Mouse (Mus musculus) forebrain, embryonic 15.5 days (tissue): ENCODE data around the gene Gm5269. TPM values are rescaled to one million over a fixed set of nuclear protein-coding genes. Genes with fewer than 3 reads are reported as not detected.

Experiments used
- ATAC-seq: fragments of 200-750 bp; cut with Nextera tagmentation; replicated peaks from 2 replicates; pipeline ENCODE4 v1.8.0; 2017; ENCODE audit warnings: mild to moderate bottlenecking, moderate TSS enrichment, moderate library complexity
- H3K27ac ChIP-seq: fragments of 300-500 bp; sonication (generic); replicated peaks from 2 replicates; pipeline ENCODE4 v1.5.1; 2015; ENCODE audit warnings: mild to moderate bottlenecking, inconsistent platforms
- H3K27me3 ChIP-seq: fragments of 300-500 bp; sonication (generic); 2 replicates; pipeline ENCODE4 v1.6.1; 2015; ENCODE audit warnings: inconsistent platforms
- H3K36me3 ChIP-seq: fragments of 300-500 bp; sonication (generic); 2 replicates; pipeline ENCODE4 v1.6.1; 2015; ENCODE audit warnings: mild to moderate bottlenecking, inconsistent platforms
- H3K4me1 ChIP-seq: fragments of 300-500 bp; sonication (generic); 2 replicates; pipeline ENCODE4 v1.6.1; 2015; ENCODE audit warnings: inconsistent platforms
- H3K4me2 ChIP-seq: fragments of 300-500 bp; sonication (generic); replicated peaks from 2 replicates; pipeline ENCODE4 v1.6.1; 2015; ENCODE audit warnings: mild to moderate bottlenecking, inconsistent platforms
- H3K4me3 ChIP-seq: fragments of 300-500 bp; sonication (generic); 2 replicates; pipeline ENCODE4 v1.5.1; 2015; ENCODE audit warnings: mild to moderate bottlenecking, inconsistent platforms
- H3K9ac ChIP-seq: fragments of 300-500 bp; sonication (generic); replicated peaks from 2 replicates; pipeline ENCODE4 v1.6.1; 2015; ENCODE audit warnings: mild to moderate bottlenecking, inconsistent platforms
- H3K9me3 ChIP-seq: fragments of 300-500 bp; sonication (generic); 2 replicates; pipeline ENCODE4 v1.6.1; 2016; ENCODE audit warnings: inconsistent platforms
- WGBS: fragments of 180-500 bp; shearing (Covaris S2); methylation state at CpG from one replicate; pipeline ENCODE4 v1.1.7; 2015; ENCODE audit warnings: mixed read lengths; 5-methylcytosine and 5-hydroxymethylcytosine counted together
- polyA plus RNA-seq: library from polyadenylated mRNA; unstranded; fragments of >200 nt; fragmentation: Nextera tagmentation; extraction: Ambion mirVana; gene quantifications from 2 replicates; pipeline ENCODE4 v1.2.1, GENCODE M21; 2015

Gene Gm5269
- polyA plus RNA-seq, 1 experiment from 2014 or later = not detected

- Histone ChIP-seq H3K27me3 (no peaks in the 10 kb centered on the region), H3K36me3 (no peaks in the 10 kb centered on the region), H3K4me1 (no peaks in the 10 kb centered on the region), H3K27ac (no peak overlapping the region), H3K4me3 (no peak overlapping the region), H3K9ac (no peak overlapping the region), H3K4me2 (no peak overlapping the region), H3K9me3 (no peaks in the 10 kb centered on the region)
- 86% methylated on average over 4 of the region's 4 CpGs for WGBS
- ATAC-seq = no peak
Observed at GRCm38 (mm10) chr1:45914236-45914635, 24.2 kb upstream of the Gm5269 start.

DNA sequence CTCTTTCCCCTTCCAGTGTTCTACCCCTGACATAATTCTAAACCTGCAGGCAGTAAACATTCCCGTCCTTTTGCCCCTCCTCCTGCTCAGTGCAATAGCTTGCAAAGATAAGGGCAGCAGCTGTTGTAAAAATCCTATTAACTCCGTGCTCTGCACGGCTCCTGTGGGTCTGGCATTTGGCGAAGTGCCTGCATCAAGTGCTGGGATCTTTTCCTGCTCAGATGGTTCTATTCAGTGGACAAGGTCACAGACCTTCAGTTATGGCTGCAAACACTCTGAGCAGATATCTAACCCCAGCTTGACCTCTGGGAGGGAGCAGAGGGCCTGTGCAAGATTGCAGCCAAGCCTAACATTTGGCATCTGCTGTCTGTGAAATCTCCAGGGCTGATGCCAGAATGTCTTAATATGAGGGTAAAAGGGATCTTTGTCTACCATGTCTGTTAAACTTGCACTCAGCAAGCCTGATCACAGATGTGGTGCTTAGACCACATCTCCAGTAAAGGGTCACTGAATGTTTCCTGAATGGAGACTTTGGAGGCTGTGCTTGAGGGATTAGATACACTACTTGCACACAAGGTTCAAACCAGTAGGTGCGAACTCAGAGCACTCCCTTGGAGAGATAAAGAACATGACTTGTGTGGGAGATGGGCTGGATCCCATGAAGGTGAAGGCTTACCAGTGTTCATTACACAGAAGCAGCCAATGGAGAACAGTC lies 15.2 kb upstream of the Gm5269 start:
- Histone ChIP-seq H3K36me3 (no peaks in the 10 kb centered on the region), H3K4me2 (no peak overlapping the region), H3K4me3 (no peak overlapping the region), H3K9me3 (no peaks in the 10 kb centered on the region), H3K27me3 (no peaks in the 10 kb centered on the region), H3K4me1 (peaks cover 3% of the 10 kb centered on the region; the same call in 1 of the 2 replicates), H3K9ac (no peak overlapping the region), H3K27ac (no peak overlapping the region)
- ATAC-seq = no peak
- WGBS = 23% methylated on average over 5 of the region's 5 CpGs

DNA sequence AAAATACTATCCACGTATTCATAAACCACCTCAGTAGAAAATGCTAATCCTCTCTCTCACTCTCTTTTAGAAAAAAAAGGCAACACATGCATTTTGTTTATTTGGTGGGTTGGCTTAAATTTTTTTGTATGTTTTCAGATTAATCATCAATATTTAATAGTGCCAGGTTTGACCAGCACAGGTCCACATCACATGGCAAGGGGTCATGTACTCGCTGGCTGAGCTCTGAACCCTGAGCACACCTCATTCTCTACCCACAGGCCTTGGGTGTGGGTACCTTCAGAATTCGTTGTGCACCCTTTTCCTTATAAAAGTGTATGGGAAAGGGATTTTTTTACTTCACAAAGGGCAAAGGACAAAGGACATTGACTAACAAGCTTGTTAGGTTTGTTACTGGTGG lies 14.1 kb upstream of the Gm5269 start:
- Histone ChIP-seq H3K36me3 (no peaks in the 10 kb centered on the region), H3K27ac (no peak overlapping the region), H3K9me3 (no peaks in the 10 kb centered on the region), H3K4me2 (no peak overlapping the region), H3K4me3 (no peak overlapping the region), H3K4me1 (peaks cover 3% of the 10 kb centered on the region; the same call in 1 of the 2 replicates), H3K27me3 (no peaks in the 10 kb centered on the region), H3K9ac (no peak overlapping the region)
- 70% methylated on average over 3 of the region's 3 CpGs for WGBS
- no peak for ATAC-seq

DNA sequence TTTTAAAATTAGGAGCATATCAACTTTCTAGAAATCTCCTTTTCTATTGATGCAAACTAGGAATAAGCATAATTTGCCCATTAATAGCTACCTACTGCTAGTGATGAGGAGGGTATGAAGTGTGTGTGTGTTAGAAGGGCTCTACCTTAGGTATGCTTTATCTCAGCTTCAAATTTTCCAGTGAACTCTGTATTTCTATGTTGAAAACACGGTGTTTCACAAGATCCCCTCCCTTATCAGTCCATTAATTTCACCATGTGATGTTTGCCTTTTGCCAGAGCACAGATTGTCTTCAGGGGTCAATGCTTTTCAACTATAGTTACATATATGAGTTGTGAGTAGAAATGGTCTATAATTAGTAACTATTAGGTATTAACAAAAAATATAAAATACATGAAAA lies 8.0 kb upstream of the Gm5269 start:
- Histone ChIP-seq H3K27me3 (no peaks in the 10 kb centered on the region), H3K4me3 (no peak overlapping the region), H3K36me3 (no peaks in the 10 kb centered on the region), H3K27ac (no peak overlapping the region), H3K4me1 (no peaks in the 10 kb centered on the region), H3K4me2 (no peak overlapping the region), H3K9me3 (no peaks in the 10 kb centered on the region), H3K9ac (no peak overlapping the region)
- WGBS = 43% methylated on average over 1 of the region's 1 CpGs
- no peak for ATAC-seq

- H3K4me1 ChIP-seq = no peaks in the 10 kb centered on the region
- H3K9me3 ChIP-seq = no peaks in the 10 kb centered on the region
- WGBS = 94% methylated on average over 6 of the region's 6 CpGs
- no peaks in the 10 kb centered on the region for H3K27me3 ChIP-seq
- H3K4me3 ChIP-seq = no peak overlapping the region
- H3K4me2 ChIP-seq = no peak overlapping the region
- no peak overlapping the region for H3K27ac ChIP-seq
- no peaks in the 10 kb centered on the region for H3K36me3 ChIP-seq
- no peak for ATAC-seq
- H3K9ac ChIP-seq = no peak overlapping the region
Observed at GRCm38 (mm10) chr1:45894168-45894912, 4.3 kb upstream of the Gm5269 start.

DNA sequence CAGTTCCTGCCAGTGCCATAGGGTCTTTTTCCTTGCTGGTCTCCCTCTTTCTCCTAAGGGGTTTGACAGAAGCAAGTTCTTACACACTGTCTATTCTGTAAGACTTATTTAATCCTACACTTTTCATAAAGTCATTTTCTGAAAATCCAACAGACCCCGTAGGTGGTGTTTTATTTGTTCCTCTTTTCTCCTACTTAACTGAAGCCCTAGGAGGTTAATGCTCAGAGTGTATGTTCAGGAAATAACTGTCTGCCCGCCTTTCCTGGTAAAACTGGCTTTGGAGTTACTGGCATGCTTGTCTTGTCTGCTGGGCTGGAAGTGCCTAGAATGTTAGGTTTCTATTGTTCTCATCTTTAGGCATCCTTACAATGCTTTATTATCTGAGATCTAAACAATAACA lies 1.9 kb upstream of the Gm5269 start:
- Histone ChIP-seq H3K4me3 (no peak overlapping the region), H3K27ac (no peak overlapping the region), H3K9me3 (no peaks in the 10 kb centered on the region), H3K4me1 (no peaks in the 10 kb centered on the region), H3K9ac (no peak overlapping the region), H3K4me2 (no peak overlapping the region), H3K36me3 (no peaks in the 10 kb centered on the region), H3K27me3 (no peaks in the 10 kb centered on the region)
- WGBS = 74% methylated on average over 2 of the region's 2 CpGs
- ATAC-seq = no peak

DNA sequence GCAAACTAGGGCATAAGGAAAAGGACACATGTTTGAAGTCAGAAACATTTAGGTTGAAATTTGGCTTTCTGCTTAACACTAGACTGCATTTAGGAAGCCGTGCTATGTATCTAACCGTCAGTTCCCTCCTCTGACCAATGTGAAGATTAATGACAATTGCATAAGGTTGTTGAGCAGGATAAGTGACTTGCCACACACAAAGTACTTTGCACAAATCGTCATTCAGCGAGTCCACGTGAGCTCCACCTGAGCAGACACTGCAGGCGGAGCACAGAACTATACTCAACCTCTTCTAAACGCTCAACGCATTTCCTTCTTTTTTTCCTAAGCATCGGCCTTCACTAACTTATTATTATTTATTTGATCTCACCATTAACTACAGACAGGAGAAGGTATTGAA lies 3.3 kb downstream of the Gm5269 start:
- no peak for ATAC-seq
- 94% methylated on average over 9 of the region's 9 CpGs for WGBS
- no peak overlapping the region for H3K4me2 ChIP-seq

GRCm38 (mm10) chr1:45883378-45883777 lies 6.7 kb downstream of the Gm5269 start:
- Histone ChIP-seq H3K4me2 (no peak overlapping the region), H3K27ac (no peak overlapping the region), H3K9me3 (no peaks in the 10 kb centered on the region), H3K27me3 (no peaks in the 10 kb centered on the region), H3K4me3 (no peak overlapping the region), H3K9ac (no peak overlapping the region), H3K4me1 (no peaks in the 10 kb centered on the region), H3K36me3 (no peaks in the 10 kb centered on the region)
- ATAC-seq = no peak

More for the DNA sequence above, 3.3 kb downstream of the Gm5269 start:
- Histone ChIP-seq H3K36me3 (no peaks in the 10 kb centered on the region), H3K9me3 (no peaks in the 10 kb centered on the region), H3K4me1 (no peaks in the 10 kb centered on the region), H3K4me3 (no peak overlapping the region), H3K27me3 (no peaks in the 10 kb centered on the region), H3K9ac (no peak overlapping the region), H3K27ac (no peak overlapping the region)

GRCm38 (mm10) chr1:45882076-45882475 lies 8.0 kb downstream of the Gm5269 start:
- Histone ChIP-seq H3K4me2 (no peak overlapping the region), H3K4me1 (no peaks in the 10 kb centered on the region), H3K4me3 (no peak overlapping the region), H3K36me3 (no peaks in the 10 kb centered on the region), H3K9ac (no peak overlapping the region), H3K27ac (no peak overlapping the region), H3K9me3 (no peaks in the 10 kb centered on the region), H3K27me3 (no peaks in the 10 kb centered on the region)
- WGBS = 57% methylated on average over 6 of the region's 6 CpGs
- no peak for ATAC-seq

DNA sequence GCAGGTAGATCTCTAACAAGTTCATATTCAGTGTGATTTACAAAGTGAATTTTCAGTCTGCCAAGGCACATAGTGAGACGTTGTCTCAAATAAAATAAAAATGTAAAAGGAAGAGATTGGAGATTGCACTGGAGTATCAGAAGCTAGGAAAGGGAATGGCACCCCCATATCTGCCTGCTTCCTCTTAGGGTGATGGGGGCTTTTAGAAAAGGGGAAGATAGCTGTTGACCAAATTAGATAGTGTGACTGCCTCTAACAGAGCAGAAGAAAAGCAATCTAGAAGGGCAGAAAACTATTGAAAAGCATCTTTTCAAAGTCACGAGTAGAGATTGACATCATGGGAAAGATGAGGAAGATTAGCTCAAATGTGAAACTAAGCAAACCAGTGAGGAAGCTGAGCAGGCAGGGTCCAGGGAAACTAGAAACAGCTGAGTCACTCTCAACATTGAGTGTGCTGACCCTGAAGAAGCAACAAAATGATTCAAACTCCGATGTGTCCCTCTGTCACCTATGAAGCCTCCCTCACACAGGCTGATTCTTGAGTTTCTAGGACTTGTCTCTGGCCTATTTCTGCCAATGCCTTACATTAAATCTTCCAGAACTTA lies 8.7 kb downstream of the Gm5269 start:
- H3K9ac ChIP-seq = no peak overlapping the region
- WGBS = 85% methylated on average over 3 of the region's 3 CpGs
- H3K4me1 ChIP-seq = no peaks in the 10 kb centered on the region
- H3K9me3 ChIP-seq = no peaks in the 10 kb centered on the region
- no peak overlapping the region for H3K27ac ChIP-seq
- H3K4me3 ChIP-seq = no peak overlapping the region
- H3K4me2 ChIP-seq = no peak overlapping the region
- no peak for ATAC-seq
- H3K27me3 ChIP-seq = no peaks in the 10 kb centered on the region
- H3K36me3 ChIP-seq = no peaks in the 10 kb centered on the region

GRCm38 (mm10) chr1:45877463-45877862 lies 12.6 kb downstream of the Gm5269 start:
- Histone ChIP-seq H3K4me2 (no peak overlapping the region), H3K27ac (no peak overlapping the region), H3K9me3 (no peaks in the 10 kb centered on the region), H3K9ac (no peak overlapping the region), H3K4me1 (no peaks in the 10 kb centered on the region), H3K4me3 (no peak overlapping the region), H3K36me3 (no peaks in the 10 kb centered on the region), H3K27me3 (no peaks in the 10 kb centered on the region)
- 89% methylated on average over 3 of the region's 3 CpGs for WGBS
- no peak for ATAC-seq

- no peak for ATAC-seq
- Histone ChIP-seq H3K36me3 (no peaks in the 10 kb centered on the region), H3K27me3 (no peaks in the 10 kb centered on the region), H3K4me3 (no peak overlapping the region), H3K9me3 (no peaks in the 10 kb centered on the region), H3K4me2 (no peak overlapping the region), H3K9ac (no peak overlapping the region), H3K4me1 (no peaks in the 10 kb centered on the region), H3K27ac (no peak overlapping the region)
- 87% methylated on average over 6 of the region's 6 CpGs for WGBS
Observed at GRCm38 (mm10) chr1:45876450-45877198, 13.4 kb downstream of the Gm5269 start.
